Mouse (Mus musculus) lung, postnatal 0 days (tissue): ENCODE data around the gene Plin4. TPM values are rescaled to one million over a fixed set of nuclear protein-coding genes. Genes with fewer than 3 reads are reported as not detected.

Experiments used
- ATAC-seq: fragments of 200-750 bp; cut with Nextera tagmentation; 2 replicates; pipeline ENCODE4 v1.8.0; 2017; ENCODE audit warnings: moderate library complexity
- DNase-seq: peaks from one replicate; pipeline ENCODE4 v3.0.0-alpha.2; 2016; ENCODE audit warnings: low spot score
- H3K27ac ChIP-seq: fragments of 300-500 bp; sonication (generic); 2 replicates; pipeline ENCODE4 v1.5.1; 2014; ENCODE audit warnings: antibody characterized with exemption, mild to moderate bottlenecking, low read length, mixed read lengths
- H3K27me3 ChIP-seq: fragments of 300-500 bp; sonication (generic); replicated peaks from 2 replicates; pipeline ENCODE4 v1.6.1; 2014; ENCODE audit warnings: low read length, mixed read lengths; ENCODE audit not compliant: insufficient read depth
- H3K36me3 ChIP-seq: fragments of 300-500 bp; sonication (generic); 2 replicates; pipeline ENCODE4 v1.6.1; 2014; ENCODE audit warnings: low read length, mixed read lengths; ENCODE audit not compliant: insufficient read depth
- H3K4me1 ChIP-seq: fragments of 300-500 bp; sonication (generic); 2 replicates; pipeline ENCODE4 v1.6.1; 2014; ENCODE audit warnings: antibody characterized with exemption, low read depth, low read length, mixed read lengths; ENCODE audit not compliant: insufficient read depth
- H3K4me2 ChIP-seq: fragments of 300-500 bp; sonication (generic); replicated peaks from 2 replicates; pipeline ENCODE4 v1.6.1; 2014; ENCODE audit warnings: low read depth, mild to moderate bottlenecking, low read length, moderate library complexity, mixed read lengths
- H3K4me3 ChIP-seq: fragments of 300-500 bp; sonication (generic); 2 replicates; pipeline ENCODE4 v1.5.1; 2014; ENCODE audit warnings: low read depth, low read length
- H3K9ac ChIP-seq: fragments of 300-500 bp; sonication (generic); replicated peaks from 2 replicates; pipeline ENCODE4 v1.6.1; 2014; ENCODE audit warnings: low read depth, mild to moderate bottlenecking
- H3K9me3 ChIP-seq: fragments of 300-500 bp; sonication (generic); 2 replicates; pipeline ENCODE4 v1.6.1; 2016; ENCODE audit warnings: low read length, mixed read lengths
- CTCF ChIP-seq: IDR thresholded peaks from 2 replicates; pipeline ENCODE4 v1.5.1; 2016; ENCODE audit warnings: antibody characterized with exemption, mild to moderate bottlenecking
- EP300 ChIP-seq: IDR thresholded peaks from 2 replicates; pipeline ENCODE4 v1.6.1; 2016; ENCODE audit warnings: antibody characterized with exemption, mild to moderate bottlenecking, control low read depth
- WGBS: fragments of 180-500 bp; shearing (Covaris S2); extraction: QIAGEN DNeasy Blood & Tissue Kit; methylation state at CpG from one replicate; pipeline ENCODE4 v1.1.7; 2014; 5-methylcytosine and 5-hydroxymethylcytosine counted together
- polyA plus RNA-seq: library from polyadenylated mRNA; unstranded; fragments of >200 nt; fragmentation: Nextera tagmentation; extraction: Ambion mirVana; gene quantifications from 2 replicates; pipeline ENCODE4 v1.2.1, GENCODE M21; 2015

The Plin4 gene
- polyA plus RNA-seq, 1 experiment from 2014 or later = 0.05 TPM

DNA sequence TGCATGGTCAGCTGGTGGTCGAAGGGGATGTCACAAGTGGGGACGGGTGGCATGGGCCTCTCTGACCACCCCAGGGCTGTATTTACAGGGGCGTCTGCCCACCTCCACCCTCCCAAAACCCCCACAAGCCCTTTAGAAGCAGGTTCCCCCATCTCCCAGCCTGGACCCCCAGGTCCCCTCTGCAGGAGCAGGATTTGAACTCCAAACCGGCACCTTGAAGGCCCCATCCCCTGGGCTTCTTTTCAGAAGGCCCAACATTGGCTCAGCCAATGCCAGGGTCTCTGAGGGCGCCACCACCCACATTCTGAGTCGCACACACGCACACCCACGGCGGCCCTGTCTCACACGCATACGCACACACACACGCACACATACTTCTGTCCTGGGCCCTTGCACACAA lies 13.6 kb upstream of the Plin4 start:
- Histone ChIP-seq H3K4me1 (no peaks in the 10 kb centered on the region; the same call in 1 of the 2 replicates), H3K27ac (no peak overlapping the region), H3K27me3 (peaks cover 7% of the 10 kb centered on the region), H3K9me3 (peaks cover 6% of the 10 kb centered on the region; the same call in 1 of the 2 replicates), H3K4me2 (no peak overlapping the region), H3K36me3 (no peaks in the 10 kb centered on the region), H3K9ac (no peak overlapping the region), H3K4me3 (no peak overlapping the region)
- TF ChIP-seq EP300 = no peak
- no peak for TF ChIP-seq CTCF
- 93% methylated on average over 12 of the region's 12 CpGs for WGBS
- DNase-seq (no peak), ATAC-seq (no peak)

DNA sequence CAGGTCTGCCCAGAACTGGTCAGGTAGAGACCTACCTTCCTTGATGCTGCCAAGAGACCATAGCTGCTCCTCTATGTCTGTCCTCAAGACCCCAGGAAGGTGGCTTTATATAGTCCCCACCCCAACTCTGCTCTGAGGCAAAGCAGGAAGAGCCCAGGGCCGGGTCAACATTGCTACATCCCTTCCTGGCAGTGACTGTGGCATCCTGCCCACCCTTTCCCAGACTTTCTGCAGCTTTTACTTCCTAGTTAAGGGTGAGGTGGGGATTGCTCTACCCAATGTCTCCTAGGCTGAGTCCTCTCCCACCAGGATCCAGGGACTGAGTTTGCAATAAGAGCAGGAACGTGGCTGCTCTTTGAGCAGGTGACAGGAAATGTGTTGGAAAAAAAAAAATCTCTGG lies 12.2 kb upstream of the Plin4 start, which contains the start of gene Lrg1:
TSS of gene Lrg1 (minus strand) at position 176 of the 400 bp plus-strand sequence.
- no peaks in the 10 kb centered on the region; the same call in 1 of the 2 replicates for H3K4me1 ChIP-seq
- ATAC-seq (no peak), DNase-seq (peak; percentile 49)
- TF ChIP-seq EP300 = peak; percentile 30; the same call in 1 of the 2 replicates
- TF ChIP-seq CTCF = no peak
- H3K36me3 ChIP-seq = no peaks in the 10 kb centered on the region
- H3K9ac ChIP-seq = no peak within 1 kb of the TSS
- peaks cover 6% of the 10 kb centered on the region; the same call in 1 of the 2 replicates for H3K9me3 ChIP-seq
- peak within 1 kb of the TSS; percentile 47 for H3K4me2 ChIP-seq
- H3K27ac ChIP-seq = no peak within 1 kb of the TSS
- WGBS = 44% methylated on average over 2 of the region's 2 CpGs
- H3K27me3 ChIP-seq = peaks cover 7% of the 10 kb centered on the region
- H3K4me3 ChIP-seq = 0 out of 2 replicates have a peak within 1 kb of the TSS, but pooled peaks have one; percentile 16

DNA sequence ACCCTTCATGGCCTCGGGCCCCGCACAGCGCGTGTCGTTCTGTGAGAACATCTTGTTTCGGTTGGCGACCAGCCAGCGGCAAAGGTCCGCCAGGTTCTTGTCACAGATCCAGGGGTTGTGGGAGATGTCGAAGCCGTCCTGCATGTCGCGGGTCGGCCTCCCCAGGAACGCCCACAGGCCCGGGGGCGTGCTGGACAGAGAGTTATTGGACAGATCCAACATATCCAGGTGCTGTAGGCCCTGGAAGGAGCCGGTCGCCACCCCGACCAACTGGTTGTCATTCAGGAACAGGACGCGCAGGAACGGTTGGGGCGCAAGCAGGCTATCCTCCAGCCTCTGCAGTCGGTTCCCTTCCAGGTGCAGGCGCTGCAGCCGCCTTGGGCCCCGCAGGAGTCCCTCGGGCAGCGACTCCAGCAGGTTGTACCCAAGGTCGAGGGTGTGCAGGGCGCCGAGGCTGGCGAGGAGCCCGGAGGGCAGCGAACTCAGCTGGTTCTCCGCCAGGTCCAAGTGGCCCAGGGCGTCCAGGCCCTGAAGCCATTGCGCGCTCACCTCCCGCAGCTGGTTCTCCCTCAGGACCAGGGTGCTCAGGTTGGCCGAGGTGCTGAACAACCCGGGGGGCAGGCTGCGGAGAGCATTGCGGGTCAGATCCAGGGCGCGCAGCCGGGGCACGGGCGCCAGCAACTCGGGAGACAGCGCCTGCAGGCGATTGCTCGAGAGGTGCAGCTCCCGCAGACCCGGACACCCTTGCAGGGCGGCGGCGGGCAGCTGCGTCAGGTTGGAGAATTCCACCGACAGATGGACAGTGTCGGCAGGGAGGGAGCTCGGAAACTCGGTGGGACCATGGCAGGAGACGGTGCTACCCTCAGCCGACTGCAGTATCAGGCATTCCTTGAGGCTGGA lies 10.6 kb upstream of the Plin4 start:
- no peak overlapping the region for H3K27ac ChIP-seq
- ATAC-seq = 0 out of 2 replicates have a peak, but pooled peaks have one; percentile 11

DNA sequence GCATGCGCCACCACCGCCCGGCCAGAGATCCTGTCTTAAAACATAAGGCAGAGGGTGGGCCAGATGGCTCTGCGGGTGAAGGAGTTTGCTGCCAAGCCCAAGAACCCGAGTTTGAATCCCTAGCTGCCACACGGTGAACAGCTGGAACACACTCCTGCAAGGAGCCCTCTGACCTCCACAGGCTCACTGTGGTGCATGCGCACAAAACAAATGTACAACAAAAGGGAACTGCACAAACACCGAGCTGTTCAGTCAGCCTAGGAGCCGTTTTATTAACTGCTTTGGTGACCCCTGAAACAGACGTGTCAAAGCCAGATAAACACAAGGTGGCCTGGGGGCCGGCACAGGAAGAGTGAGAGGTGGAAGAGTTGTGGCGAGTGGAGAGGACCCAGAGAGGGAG lies 9.8 kb upstream of the Plin4 start:
- Histone ChIP-seq H3K36me3 (no peaks in the 10 kb centered on the region), H3K4me1 (no peaks in the 10 kb centered on the region; the same call in 1 of the 2 replicates), H3K27ac (no peak overlapping the region), H3K9me3 (peaks cover 6% of the 10 kb centered on the region; the same call in 1 of the 2 replicates), H3K4me3 (peak overlapping the region; percentile 16), H3K4me2 (peak overlapping the region; percentile 47), H3K27me3 (peaks cover 7% of the 10 kb centered on the region), H3K9ac (no peak overlapping the region)
- no peak for TF ChIP-seq EP300
- TF ChIP-seq CTCF = no peak
- no peak for DNase-seq
- WGBS = 33% methylated on average over 12 of the region's 12 CpGs
- ATAC-seq = no peak

More for the DNA sequence above, 10.6 kb upstream of the Plin4 start:
- TF ChIP-seq EP300 (no peak), CTCF (no peak)
- Histone ChIP-seq H3K27me3 (peaks cover 7% of the 10 kb centered on the region), H3K4me1 (no peaks in the 10 kb centered on the region; the same call in 1 of the 2 replicates), H3K36me3 (no peaks in the 10 kb centered on the region), H3K4me2 (peak overlapping the region; percentile 47), H3K9me3 (peaks cover 6% of the 10 kb centered on the region; the same call in 1 of the 2 replicates), H3K4me3 (peak overlapping the region; percentile 16), H3K9ac (no peak overlapping the region)
- WGBS = 4% methylated on average over 66 of the region's 66 CpGs
- no peak for DNase-seq

DNA sequence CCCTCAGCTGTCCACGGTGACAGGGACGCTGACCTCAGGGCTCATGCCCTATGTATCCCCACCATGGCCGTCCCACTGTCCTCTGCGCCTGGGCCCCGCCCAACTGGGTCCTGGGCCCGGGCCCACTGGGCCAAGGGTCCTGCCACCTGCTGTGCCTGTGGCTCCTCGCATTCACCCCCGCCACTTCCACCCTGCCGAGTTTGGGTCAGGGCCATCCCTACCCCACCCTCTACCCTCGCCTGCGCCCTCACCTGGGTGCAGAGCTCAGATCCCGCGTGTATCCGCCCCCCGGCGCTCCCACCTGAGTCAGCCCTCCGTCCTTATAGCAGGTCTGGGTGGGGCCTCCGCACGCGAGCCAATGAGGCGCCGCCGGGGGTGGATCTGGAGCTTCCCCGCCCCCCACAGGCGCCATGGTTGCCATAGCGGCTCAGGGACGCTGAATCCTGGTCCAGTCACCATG lies 7.7 kb upstream of the Plin4 start, which contains the start of gene Plin5:
TSS of gene Plin5 (minus strand) at position 346 of the 460 bp plus-strand sequence.
- no peak within 1 kb of the TSS for H3K9ac ChIP-seq
- 5% methylated on average over 24 of the region's 27 CpGs for WGBS

DNA sequence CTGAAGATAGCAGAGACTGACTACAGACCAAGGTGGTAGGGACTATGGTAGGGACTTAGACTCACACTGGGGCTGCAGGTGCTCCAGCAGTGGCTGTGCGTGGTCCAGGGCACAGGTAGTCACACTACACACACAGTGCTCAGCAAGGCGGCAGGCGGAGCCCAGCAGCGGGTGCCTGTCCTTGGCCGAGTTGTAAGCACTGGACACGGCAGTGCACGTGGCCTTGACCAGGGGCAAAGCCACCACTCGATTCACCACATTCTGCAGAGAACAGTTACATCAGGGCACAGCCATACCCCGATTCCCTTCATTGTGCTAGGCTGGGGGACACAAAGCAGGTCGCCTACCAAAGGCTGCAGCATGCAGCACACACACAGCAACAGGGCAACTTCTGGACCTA lies 6.6 kb upstream of the Plin4 start:
- Histone ChIP-seq H3K9ac (no peak overlapping the region), H3K27ac (no peak overlapping the region), H3K27me3 (no peaks in the 10 kb centered on the region; the same call in 1 of the 2 replicates), H3K9me3 (no peaks in the 10 kb centered on the region), H3K4me1 (no peaks in the 10 kb centered on the region; the same call in 1 of the 2 replicates), H3K36me3 (no peaks in the 10 kb centered on the region; the same call in 1 of the 2 replicates), H3K4me2 (no peak overlapping the region), H3K4me3 (no peak overlapping the region)
- TF ChIP-seq EP300 (no peak), CTCF (no peak)
- no peak for DNase-seq
- WGBS = 73% methylated on average over 10 of the region's 10 CpGs
- ATAC-seq = no peak

More for the DNA sequence above, 7.7 kb upstream of the Plin4 start, which contains the start of gene Plin5:
- Histone ChIP-seq H3K4me3 (peak within 1 kb of the TSS; percentile 14; the same call in 1 of the 2 replicates), H3K9me3 (peaks cover 1% of the 10 kb centered on the region; the same call in 1 of the 2 replicates), H3K4me1 (no peaks in the 10 kb centered on the region; the same call in 1 of the 2 replicates), H3K27me3 (no peaks in the 10 kb centered on the region; the same call in 1 of the 2 replicates), H3K4me2 (peak within 1 kb of the TSS; percentile 52), H3K27ac (no peak within 1 kb of the TSS), H3K36me3 (no peaks in the 10 kb centered on the region; the same call in 1 of the 2 replicates)
- TF ChIP-seq EP300 = no peak
- no peak for TF ChIP-seq CTCF
- peak; percentile 55 for DNase-seq
- ATAC-seq = peak; percentile 72
